Mouse (Mus musculus): ENCODE measurements around the gene Unc13d.

DNA sequence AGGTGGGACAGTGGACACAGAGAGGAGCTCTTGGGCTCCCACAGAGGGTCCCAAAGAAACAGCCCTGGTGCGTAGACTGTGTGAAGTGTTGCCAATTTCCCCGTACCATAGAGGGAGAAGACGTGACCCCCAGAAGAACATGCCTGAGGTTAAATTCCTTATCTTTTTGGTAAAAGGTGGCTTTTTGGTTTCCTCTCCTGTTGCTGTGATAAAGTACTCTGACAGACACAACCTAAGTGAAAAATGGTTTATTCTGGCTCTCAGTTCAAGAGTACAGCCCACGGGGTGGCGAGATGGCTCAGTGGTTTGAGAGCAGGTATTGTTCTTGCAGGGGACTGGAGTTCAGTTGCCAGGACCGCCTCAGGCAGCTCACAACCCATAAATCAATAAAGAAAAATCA lies 21.7 kb upstream of the Unc13d start:
- TF ChIP-seq CTCF (conservative IDR thresholded peaks at IDR 0.05; ENCODE audit: low read length) (no peak), POU5F1 (IDR thresholded peaks at IDR 0.05; ENCODE audit: borderline replicate concordance, low read length) (no peak)

All from E14TG2a.4 (cell line).